Mouse (Mus musculus) midbrain, embryonic 14.5 days (tissue): ENCODE results near the gene Tulp2. TPM values are rescaled to one million over a fixed set of nuclear protein-coding genes. Genes with fewer than 3 reads are reported as not detected.
"Not testable (repeated sequence)": the region's sequence is repeated elsewhere in the genome, so short reads cannot be mapped to it uniquely, and the experiment has no call there.

Experiments used
- ATAC-seq: fragments of 200-750 bp; cut with Nextera tagmentation; 2 replicates; pipeline ENCODE4 v1.8.0; 2017; ENCODE audit warnings: moderate number of reproducible peaks, moderate library complexity; ENCODE audit not compliant: low FRiP score, low TSS enrichment
- DNase-seq: peaks from one replicate; pipeline ENCODE4 v3.0.0-alpha.2; 2015
- H3K27ac ChIP-seq: fragments of 300-500 bp; sonication (generic); replicated peaks from 2 replicates; pipeline ENCODE4 v1.5.1; 2014; ENCODE audit warnings: mild to moderate bottlenecking, low read depth, low read length, moderate library complexity
- H3K27me3 ChIP-seq: fragments of 300-500 bp; sonication (generic); 2 replicates; pipeline ENCODE4 v1.6.1; 2014; ENCODE audit warnings: low read length, control low read depth, mixed read lengths; ENCODE audit not compliant: control insufficient read depth, insufficient read depth
- H3K36me3 ChIP-seq: fragments of 300-500 bp; sonication (generic); 2 replicates; pipeline ENCODE4 v1.6.1; 2014; ENCODE audit warnings: low read length, control low read depth; ENCODE audit not compliant: control insufficient read depth, insufficient read depth
- H3K4me1 ChIP-seq: fragments of 300-500 bp; sonication (generic); 2 replicates; pipeline ENCODE4 v1.6.1; 2014; ENCODE audit warnings: mild to moderate bottlenecking, antibody characterized with exemption, low read length, control low read depth; ENCODE audit not compliant: control insufficient read depth, insufficient read depth
- H3K4me2 ChIP-seq: fragments of 300-500 bp; sonication (generic); 2 replicates; pipeline ENCODE4 v1.6.1; 2014; ENCODE audit warnings: mild to moderate bottlenecking, low read length, moderate library complexity
- H3K4me3 ChIP-seq: fragments of 300-500 bp; sonication (generic); replicated peaks from 2 replicates; pipeline ENCODE4 v1.5.1; 2014; ENCODE audit warnings: low read depth, low read length
- H3K9ac ChIP-seq: fragments of 300-500 bp; sonication (generic); replicated peaks from 2 replicates; pipeline ENCODE4 v1.6.1; 2014; ENCODE audit warnings: mild to moderate bottlenecking, low read length, moderate library complexity
- H3K9me3 ChIP-seq: fragments of 300-500 bp; sonication (generic); 2 replicates; pipeline ENCODE4 v1.6.1; 2016; ENCODE audit warnings: low read length, control low read depth, mixed read lengths; ENCODE audit not compliant: control insufficient read depth
- WGBS: fragments of 180-500 bp; shearing (Covaris S2); extraction: QIAGEN DNeasy Blood & Tissue Kit; methylation state at CpG from one replicate; pipeline ENCODE4 v1.1.7; 2014; 5-methylcytosine and 5-hydroxymethylcytosine counted together
- polyA plus RNA-seq: library from polyadenylated mRNA; unstranded; fragments of >200 nt; fragmentation: Nextera tagmentation; extraction: Ambion mirVana; gene quantifications from 2 replicates; pipeline ENCODE4 v1.2.1, GENCODE M21; 2014

Tulp2 gene
- polyA plus RNA-seq, 1 experiment from 2014 or later = 0.13 TPM

DNA sequence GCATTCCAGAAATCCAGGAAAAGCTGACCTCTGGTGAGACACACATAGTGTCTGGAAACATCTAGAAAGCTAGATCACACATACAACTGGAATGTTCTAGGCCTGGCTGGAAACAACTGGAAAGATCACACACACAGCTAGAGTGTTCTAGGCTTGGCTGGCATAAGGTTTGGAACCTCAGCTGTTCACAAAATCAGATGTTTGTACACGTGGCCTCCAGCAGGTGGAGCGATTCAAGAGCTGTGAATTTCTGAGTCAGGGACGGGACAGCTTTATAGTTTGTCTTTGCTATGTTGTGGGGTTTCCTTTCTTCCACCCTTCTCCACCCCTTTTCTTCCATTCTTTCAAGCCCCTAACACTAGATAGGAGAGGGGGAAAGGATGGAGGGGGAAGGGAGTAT, 4.7 kb upstream of the Tulp2 start:
- no peak for ATAC-seq

DNA sequence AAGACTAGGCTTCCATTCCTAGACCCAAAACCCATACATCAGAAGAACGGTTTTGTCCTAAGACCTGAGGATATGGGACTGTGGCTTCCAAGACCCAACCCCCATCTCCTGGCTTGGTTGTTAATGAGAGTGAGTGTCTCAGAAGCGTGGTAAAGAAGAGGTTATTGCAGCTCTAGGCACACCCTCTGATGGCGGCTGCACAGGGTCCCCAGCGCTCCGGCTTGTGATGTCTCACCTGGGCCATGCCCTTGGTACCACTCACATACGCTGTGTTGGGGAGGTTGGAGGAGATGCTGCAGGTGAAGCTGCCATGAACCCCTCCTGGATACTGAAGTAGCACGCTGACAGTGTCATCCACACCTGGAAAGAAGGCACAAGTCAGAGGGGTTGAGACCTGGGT, 2.9 kb upstream of the Tulp2 start:
- WGBS = 93% methylated on average over 7 of the region's 7 CpGs
- no peaks in the 10 kb centered on the region for H3K27me3 ChIP-seq

More for the DNA sequence above, 4.7 kb upstream of the Tulp2 start:
- Histone ChIP-seq H3K27ac (no peak overlapping the region), H3K4me1 (no peaks in the 10 kb centered on the region), H3K36me3 (no peaks in the 10 kb centered on the region), H3K27me3 (no peaks in the 10 kb centered on the region), H3K4me2 (no peak overlapping the region), H3K9me3 (no peaks in the 10 kb centered on the region), H3K4me3 (no peak overlapping the region), H3K9ac (no peak overlapping the region)
- peak; percentile 86 for DNase-seq
- WGBS = 13% methylated on average over 3 of the region's 3 CpGs

DNA sequence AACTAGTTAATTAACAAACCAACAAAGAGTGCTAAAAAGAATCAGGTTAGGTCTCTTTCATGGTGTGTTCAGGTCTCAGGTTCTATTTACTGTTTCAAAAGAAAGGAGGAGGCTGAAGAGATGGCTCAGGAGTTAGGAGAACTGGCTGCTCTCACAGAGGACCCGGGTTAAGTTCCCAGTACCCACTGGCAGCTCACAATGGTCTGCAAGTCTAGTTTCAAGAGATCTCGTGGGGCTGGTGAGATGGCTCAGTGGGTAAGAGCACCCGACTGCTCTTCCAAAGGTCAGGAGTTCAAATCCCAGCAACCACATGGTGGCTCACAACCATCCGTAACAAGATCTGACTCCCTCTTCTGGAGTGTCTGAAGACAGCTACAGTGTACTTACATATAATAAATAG, 1.4 kb upstream of the Tulp2 start:
- DNase-seq, H3K27me3 ChIP-seq, H3K36me3 ChIP-seq, H3K4me2 ChIP-seq, H3K4me3 ChIP-seq, H3K27ac ChIP-seq, ATAC-seq, H3K9me3 ChIP-seq, H3K4me1 ChIP-seq, H3K9ac ChIP-seq: not testable (repeated sequence)
- 79% methylated on average over 3 of the region's 4 CpGs for WGBS

More for the DNA sequence above, 2.9 kb upstream of the Tulp2 start:
- H3K9me3 ChIP-seq = no peaks in the 10 kb centered on the region
- H3K36me3 ChIP-seq = no peaks in the 10 kb centered on the region
- no peak overlapping the region for H3K4me3 ChIP-seq
- no peak overlapping the region for H3K27ac ChIP-seq
- H3K9ac ChIP-seq = no peak overlapping the region
- ATAC-seq = no peak
- H3K4me1 ChIP-seq = no peaks in the 10 kb centered on the region
- DNase-seq = no peak
- H3K4me2 ChIP-seq = no peak overlapping the region

DNA sequence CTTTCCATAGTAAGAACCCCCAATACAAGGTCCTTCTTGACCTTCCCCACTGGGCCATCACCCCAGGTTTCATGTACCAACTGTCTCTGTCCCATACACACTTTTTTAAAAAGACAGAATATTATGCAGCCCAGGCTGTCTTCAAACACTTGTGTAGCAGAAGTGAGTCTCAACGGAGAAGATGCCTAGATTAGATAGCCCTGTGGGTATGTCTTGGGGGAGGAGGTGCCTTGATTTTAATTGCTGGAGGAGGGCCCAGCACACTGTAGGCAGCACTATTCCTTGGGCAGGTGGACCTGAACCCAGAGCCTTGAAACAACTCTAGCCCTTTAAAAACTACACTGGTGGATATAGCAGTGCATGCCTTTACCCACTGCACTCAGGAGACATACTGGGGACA, 489 bp downstream of the Tulp2 start:
- H3K27me3 ChIP-seq = no peaks in the 10 kb centered on the region
- DNase-seq (no peak), ATAC-seq (no peak)
- no peak overlapping the region for H3K4me3 ChIP-seq
- H3K9me3 ChIP-seq = no peaks in the 10 kb centered on the region
- no peaks in the 10 kb centered on the region for H3K4me1 ChIP-seq
- H3K4me2 ChIP-seq = no peak overlapping the region
- 98% methylated on average over 1 of the region's 1 CpGs for WGBS
- no peaks in the 10 kb centered on the region for H3K36me3 ChIP-seq
- H3K27ac ChIP-seq = no peak overlapping the region
- no peak overlapping the region for H3K9ac ChIP-seq

DNA sequence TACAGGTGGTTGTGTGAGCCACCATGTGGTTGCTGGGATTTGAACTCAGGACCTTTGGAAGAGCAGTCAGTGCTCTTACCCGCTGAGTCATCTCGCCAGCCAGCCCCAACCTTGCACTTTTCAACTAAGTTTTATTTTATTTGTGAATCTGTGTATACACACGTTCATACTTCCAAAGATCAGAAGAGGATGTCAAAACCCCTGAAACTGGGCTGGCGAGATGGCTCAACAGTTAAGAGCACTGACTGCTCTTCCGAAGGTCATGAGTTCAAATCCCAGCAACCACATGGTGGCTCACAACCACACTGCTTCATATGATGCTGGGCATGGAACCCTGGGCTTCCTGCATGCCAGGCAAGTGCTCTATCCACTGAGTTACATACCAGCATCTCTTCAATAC, 3.3 kb downstream of the Tulp2 start:
- not testable (repeated sequence) for H3K4me1 ChIP-seq, H3K4me3 ChIP-seq, ATAC-seq, H3K27me3 ChIP-seq, H3K9ac ChIP-seq, DNase-seq, H3K4me2 ChIP-seq, H3K9me3 ChIP-seq, H3K36me3 ChIP-seq, H3K27ac ChIP-seq
- 94% methylated on average over 5 of the region's 5 CpGs for WGBS

DNA sequence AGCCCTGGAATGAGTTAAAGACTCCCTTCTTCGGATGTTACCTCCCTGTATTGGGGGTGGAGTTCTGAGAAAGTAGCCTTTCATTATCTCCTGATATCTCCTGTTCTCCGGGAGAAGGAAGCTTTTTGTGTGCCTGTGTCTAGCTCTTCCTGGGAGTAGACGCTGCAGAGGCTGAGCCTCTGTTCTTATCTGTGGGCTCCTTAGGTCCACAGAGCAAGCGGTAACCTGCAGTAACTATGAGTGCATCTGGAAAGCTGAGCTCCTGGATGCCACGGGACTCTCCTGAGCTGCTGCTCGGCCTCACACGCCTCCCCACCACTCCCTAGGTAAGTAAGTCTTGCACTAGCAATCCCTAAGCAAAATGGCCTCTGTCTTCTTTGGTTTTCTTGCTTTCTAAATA, 4.5 kb downstream of the Tulp2 start:
- Histone ChIP-seq H3K27ac (no peak overlapping the region), H3K9me3 (no peaks in the 10 kb centered on the region), H3K27me3 (no peaks in the 10 kb centered on the region), H3K36me3 (no peaks in the 10 kb centered on the region), H3K9ac (no peak overlapping the region), H3K4me1 (0 out of 2 replicates have a peak, but pooled peaks cover 9% of the 10 kb centered on the region), H3K4me2 (no peak overlapping the region), H3K4me3 (no peak overlapping the region)
- no peak for ATAC-seq
- DNase-seq = no peak
- WGBS = 89% methylated on average over 7 of the region's 7 CpGs

DNA sequence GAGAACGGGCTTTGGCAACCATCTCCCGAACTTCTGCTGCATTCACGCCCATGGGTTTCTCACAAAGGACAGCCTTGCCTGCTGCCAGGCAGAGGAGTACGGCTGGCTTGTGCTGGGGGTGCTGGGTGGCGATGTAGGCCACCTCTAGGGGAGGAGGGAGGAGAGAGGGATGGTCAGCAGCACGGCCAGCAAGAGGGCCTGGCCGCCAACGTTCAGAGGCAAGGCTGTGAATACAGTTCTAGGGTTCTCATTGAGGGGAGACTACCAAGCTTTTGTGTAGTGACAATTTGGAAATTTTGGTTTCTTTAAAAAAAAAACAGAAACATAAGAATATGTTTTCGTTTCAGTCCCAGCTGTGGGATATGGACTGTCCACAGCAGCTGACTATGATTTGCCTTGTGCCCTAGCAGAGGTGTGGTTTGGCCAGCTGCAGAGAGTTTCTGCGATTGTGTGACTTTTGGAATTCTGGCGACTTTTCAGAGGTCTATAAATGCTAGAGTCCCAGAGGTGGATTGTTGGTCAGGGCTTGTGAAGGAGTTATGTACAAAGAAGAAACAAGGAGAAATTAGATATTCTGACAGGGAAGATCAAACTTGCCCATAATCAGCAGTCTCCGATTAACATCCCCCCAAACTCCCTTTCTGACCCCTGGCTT, 5.2 kb downstream of the Tulp2 start, which contains the start of gene Gm45808:
TSS of gene Gm45808 (minus strand) at position 51 of the 655 bp plus-strand sequence.
- Histone ChIP-seq H3K9ac (no peak within 1 kb of the TSS), H3K9me3 (no peaks in the 10 kb centered on the region), H3K4me3 (peak within 1 kb of the TSS; percentile 34; the same call in 1 of the 2 replicates), H3K27ac (no peak within 1 kb of the TSS), H3K27me3 (no peaks in the 10 kb centered on the region), H3K36me3 (no peaks in the 10 kb centered on the region), H3K4me1 (0 out of 2 replicates have a peak, but pooled peaks cover 9% of the 10 kb centered on the region), H3K4me2 (peak within 1 kb of the TSS; percentile 56)
- DNase-seq = no peak
- ATAC-seq = no peak
- WGBS = 84% methylated on average over 12 of the region's 12 CpGs

DNA sequence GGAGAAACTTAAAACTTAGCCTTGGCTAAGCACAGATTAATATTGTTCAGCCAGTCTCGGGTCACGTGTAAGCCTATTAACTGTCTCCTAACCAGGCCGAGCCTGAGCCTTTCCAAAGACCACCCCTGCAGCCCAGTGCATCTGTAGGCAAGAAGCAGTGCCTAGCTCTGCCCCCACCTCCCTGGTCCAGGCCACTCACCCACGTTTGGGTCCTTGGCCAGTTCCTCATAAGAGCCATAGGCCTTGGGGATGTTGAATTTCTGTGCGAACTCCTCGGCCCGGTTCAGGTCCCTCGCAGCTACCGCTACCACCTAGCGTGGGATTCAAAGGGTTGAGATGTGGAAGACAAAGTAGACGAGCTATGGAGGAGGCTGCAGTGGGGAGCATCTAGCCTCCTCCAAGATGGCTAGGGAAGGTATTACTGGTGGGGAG, 6.2 kb downstream of the Tulp2 start:
- Histone ChIP-seq H3K27ac (peak overlapping the region; percentile 83), H3K27me3 (no peaks in the 10 kb centered on the region), H3K9ac (peak overlapping the region; percentile 57), H3K36me3 (peaks cover 7% of the 10 kb centered on the region), H3K9me3 (no peaks in the 10 kb centered on the region), H3K4me3 (peak overlapping the region; percentile 34), H3K4me1 (0 out of 2 replicates have a peak, but pooled peaks cover 9% of the 10 kb centered on the region), H3K4me2 (peak overlapping the region; percentile 56)
- 15% methylated on average over 11 of the region's 11 CpGs for WGBS
- peak; percentile 59 for DNase-seq
- ATAC-seq = peak; percentile 62; the same call in 1 of the 2 replicates
